Mouse (Mus musculus): ENCODE measurements around the gene Rfx2. TPM values are rescaled to one million over a fixed set of nuclear protein-coding genes. Genes with fewer than 3 reads are reported as not detected.
A peak's percentile ranks its signal among the peaks of the same experiment; 100 is the strongest.

Gene Rfx2
- polyA plus RNA-seq, 1 experiment from 2014 or later: 2.9 TPM

GRCm38 (mm10) chr17:56751404-56752072 lies 79.3 kb downstream of the Rfx2 start:
- peaks cover 13% of the 10 kb centered on the region; the same call in 1 of the 2 replicates for H3K4me1 ChIP-seq (ENCODE audit: control insufficient read depth, insufficient read depth, low read length)
- H3K36me3 ChIP-seq (ENCODE audit: control insufficient read depth, insufficient read depth, low read length): no peaks in the 10 kb centered on the region
- H3K27me3 ChIP-seq (ENCODE audit: control insufficient read depth, insufficient read depth, low read length): peaks cover 54% of the 10 kb centered on the region
- H3K27ac ChIP-seq (replicated peaks; ENCODE audit: low read depth, low read length): no peak overlapping the region
- H3K9ac ChIP-seq (ENCODE audit: low read length): peak overlapping the region; percentile 12; the same call in 1 of the 2 replicates
- peak overlapping the region; percentile 15; the same call in 1 of the 2 replicates for H3K4me3 ChIP-seq (ENCODE audit: low read depth, low read length)
- peak overlapping the region; percentile 17; the same call in 1 of the 2 replicates for H3K4me2 ChIP-seq (ENCODE audit: low read depth, severe bottlenecking)
- WGBS: 26% methylated on average over 71 of the region's 71 CpGs
- DNase-seq (ENCODE audit: low spot score): peak; percentile 63
- peaks cover 3% of the 10 kb centered on the region; the same call in 1 of the 2 replicates for H3K9me3 ChIP-seq (ENCODE audit: control insufficient read depth, low read length)
- peak; percentile 35; the same call in 1 of the 2 replicates for ATAC-seq (ENCODE audit: insufficient number of reproducible peaks, low FRiP score, low TSS enrichment, low read depth)

- H3K9me3 ChIP-seq (ENCODE audit: control insufficient read depth, low read length): no peaks in the 10 kb centered on the region
- no peak for DNase-seq (ENCODE audit: low spot score)
- no peak for ATAC-seq (ENCODE audit: insufficient number of reproducible peaks, low FRiP score, low TSS enrichment, low read depth)
- H3K27ac ChIP-seq (replicated peaks; ENCODE audit: low read depth, low read length): no peak overlapping the region
- H3K9ac ChIP-seq (ENCODE audit: low read length): no peak overlapping the region
- H3K4me3 ChIP-seq (ENCODE audit: low read depth, low read length): no peak overlapping the region
- no peak overlapping the region for H3K4me2 ChIP-seq (ENCODE audit: low read depth, severe bottlenecking)
- no peaks in the 10 kb centered on the region for H3K4me1 ChIP-seq (ENCODE audit: control insufficient read depth, insufficient read depth, low read length)
- H3K27me3 ChIP-seq (ENCODE audit: control insufficient read depth, insufficient read depth, low read length): no peaks in the 10 kb centered on the region
- 60% methylated on average over 5 of the region's 5 CpGs for WGBS
- no peaks in the 10 kb centered on the region for H3K36me3 ChIP-seq (ENCODE audit: control insufficient read depth, insufficient read depth, low read length)
These were observed 86.6 kb downstream of the Rfx2 start for GRCm38 (mm10) chr17:56744173-56744572.

- Histone ChIP-seq H3K27ac (replicated peaks; ENCODE audit: low read depth, low read length) (no peak overlapping the region), H3K4me2 (ENCODE audit: low read depth, severe bottlenecking) (no peak overlapping the region)
- WGBS: 79% methylated on average over 17 of the region's 17 CpGs
These were observed 90.0 kb downstream of the Rfx2 start for GRCm38 (mm10) chr17:56740788-56741160.

GRCm38 (mm10) chr17:56740118-56740787 lies 90.6 kb downstream of the Rfx2 start:
- Histone ChIP-seq H3K27ac (replicated peaks; ENCODE audit: low read depth, low read length) (no peak overlapping the region), H3K9ac (ENCODE audit: low read length) (no peak overlapping the region), H3K4me3 (ENCODE audit: low read depth, low read length) (no peak overlapping the region), H3K27me3 (ENCODE audit: control insufficient read depth, insufficient read depth, low read length) (no peaks in the 10 kb centered on the region), H3K9me3 (ENCODE audit: control insufficient read depth, low read length) (no peaks in the 10 kb centered on the region), H3K4me2 (ENCODE audit: low read depth, severe bottlenecking) (no peak overlapping the region), H3K36me3 (ENCODE audit: control insufficient read depth, insufficient read depth, low read length) (no peaks in the 10 kb centered on the region), H3K4me1 (ENCODE audit: control insufficient read depth, insufficient read depth, low read length) (no peaks in the 10 kb centered on the region)
- ATAC-seq (ENCODE audit: insufficient number of reproducible peaks, low FRiP score, low TSS enrichment, low read depth) (no peak), DNase-seq (ENCODE audit: low spot score) (no peak)
- 83% methylated on average over 17 of the region's 17 CpGs for whole genome bisulfite sequencing

More at GRCm38 (mm10) chr17:56740788-56741160, 90.0 kb downstream of the Rfx2 start:
- DNase-seq (ENCODE audit: low spot score): no peak
- no peaks in the 10 kb centered on the region for H3K4me1 ChIP-seq (ENCODE audit: control insufficient read depth, insufficient read depth, low read length)
- no peak for ATAC-seq (ENCODE audit: insufficient number of reproducible peaks, low FRiP score, low TSS enrichment, low read depth)
- H3K9ac ChIP-seq (ENCODE audit: low read length): no peak overlapping the region
- H3K36me3 ChIP-seq (ENCODE audit: control insufficient read depth, insufficient read depth, low read length): no peaks in the 10 kb centered on the region
- no peaks in the 10 kb centered on the region for H3K9me3 ChIP-seq (ENCODE audit: control insufficient read depth, low read length)
- no peaks in the 10 kb centered on the region for H3K27me3 ChIP-seq (ENCODE audit: control insufficient read depth, insufficient read depth, low read length)
- no peak overlapping the region for H3K4me3 ChIP-seq (ENCODE audit: low read depth, low read length)

GRCm38 (mm10) chr17:56738221-56738620 lies 92.6 kb downstream of the Rfx2 start:
- Histone ChIP-seq H3K27ac (replicated peaks; ENCODE audit: low read depth, low read length) (no peak overlapping the region), H3K9ac (ENCODE audit: low read length) (no peak overlapping the region; the same call in 1 of the 2 replicates), H3K4me2 (ENCODE audit: low read depth, severe bottlenecking) (no peak overlapping the region), H3K4me1 (ENCODE audit: control insufficient read depth, insufficient read depth, low read length) (no peaks in the 10 kb centered on the region), H3K4me3 (ENCODE audit: low read depth, low read length) (no peak overlapping the region), H3K9me3 (ENCODE audit: control insufficient read depth, low read length) (no peaks in the 10 kb centered on the region), H3K36me3 (ENCODE audit: control insufficient read depth, insufficient read depth, low read length) (no peaks in the 10 kb centered on the region), H3K27me3 (ENCODE audit: control insufficient read depth, insufficient read depth, low read length) (no peaks in the 10 kb centered on the region)
- 84% methylated on average over 10 of the region's 10 CpGs for WGBS
- ATAC-seq (ENCODE audit: insufficient number of reproducible peaks, low FRiP score, low TSS enrichment, low read depth) (no peak), DNase-seq (ENCODE audit: low spot score) (no peak)

GRCm38 (mm10) chr17:56736534-56736933 lies 94.3 kb downstream of the Rfx2 start:
- Histone ChIP-seq H3K9me3 (ENCODE audit: control insufficient read depth, low read length) (no peaks in the 10 kb centered on the region), H3K4me3 (ENCODE audit: low read depth, low read length) (no peak overlapping the region), H3K27ac (replicated peaks; ENCODE audit: low read depth, low read length) (no peak overlapping the region), H3K9ac (ENCODE audit: low read length) (no peak overlapping the region), H3K4me1 (ENCODE audit: control insufficient read depth, insufficient read depth, low read length) (no peaks in the 10 kb centered on the region), H3K4me2 (ENCODE audit: low read depth, severe bottlenecking) (no peak overlapping the region), H3K27me3 (ENCODE audit: control insufficient read depth, insufficient read depth, low read length) (no peaks in the 10 kb centered on the region), H3K36me3 (ENCODE audit: control insufficient read depth, insufficient read depth, low read length) (no peaks in the 10 kb centered on the region)
- 41% methylated on average over 8 of the region's 8 CpGs for WGBS
- ATAC-seq (ENCODE audit: insufficient number of reproducible peaks, low FRiP score, low TSS enrichment, low read depth): no peak
- no peak for DNase-seq (ENCODE audit: low spot score)

- Histone ChIP-seq H3K4me1 (ENCODE audit: control insufficient read depth, insufficient read depth, low read length) (peaks cover 15% of the 10 kb centered on the region), H3K9me3 (ENCODE audit: control insufficient read depth, low read length) (no peaks in the 10 kb centered on the region), H3K27me3 (ENCODE audit: control insufficient read depth, insufficient read depth, low read length) (no peaks in the 10 kb centered on the region), H3K36me3 (ENCODE audit: control insufficient read depth, insufficient read depth, low read length) (no peaks in the 10 kb centered on the region), H3K27ac (replicated peaks; ENCODE audit: low read depth, low read length) (no peak overlapping the region), H3K4me2 (ENCODE audit: low read depth, severe bottlenecking) (no peak overlapping the region), H3K4me3 (ENCODE audit: low read depth, low read length) (no peak overlapping the region), H3K9ac (ENCODE audit: low read length) (no peak overlapping the region)
- no peak for ATAC-seq (ENCODE audit: insufficient number of reproducible peaks, low FRiP score, low TSS enrichment, low read depth)
- 70% methylated on average over 2 of the region's 2 CpGs for WGBS
- DNase-seq (ENCODE audit: low spot score): no peak
These were observed 101.2 kb downstream of the Rfx2 start for GRCm38 (mm10) chr17:56729656-56730055.

GRCm38 (mm10) chr17:56729151-56729550 lies 101.7 kb downstream of the Rfx2 start:
- peaks cover 15% of the 10 kb centered on the region for H3K4me1 ChIP-seq (ENCODE audit: control insufficient read depth, insufficient read depth, low read length)
- WGBS: 61% methylated on average over 6 of the region's 6 CpGs
- no peak overlapping the region for H3K4me3 ChIP-seq (ENCODE audit: low read depth, low read length)
- H3K4me2 ChIP-seq (ENCODE audit: low read depth, severe bottlenecking): no peak overlapping the region
- ATAC-seq (ENCODE audit: insufficient number of reproducible peaks, low FRiP score, low TSS enrichment, low read depth) (no peak), DNase-seq (ENCODE audit: low spot score) (no peak)
- H3K27me3 ChIP-seq (ENCODE audit: control insufficient read depth, insufficient read depth, low read length): no peaks in the 10 kb centered on the region
- H3K36me3 ChIP-seq (ENCODE audit: control insufficient read depth, insufficient read depth, low read length): no peaks in the 10 kb centered on the region
- no peak overlapping the region for H3K9ac ChIP-seq (ENCODE audit: low read length)
- H3K9me3 ChIP-seq (ENCODE audit: control insufficient read depth, low read length): no peaks in the 10 kb centered on the region
- H3K27ac ChIP-seq (replicated peaks; ENCODE audit: low read depth, low read length): no peak overlapping the region

Measured in limb, embryonic 11.5 days (tissue).